Mouse (Mus musculus) megakaryocyte, embryonic 14.5 days (primary cell): Measurements from ENCODE around the gene Il17rb.

ENCODE experiments used
- FLI1 ChIP-seq: IDR thresholded peaks from 2 replicates; pipeline ENCODE4 v1.6.1; 2012; ENCODE audit warnings: low read length, inconsistent platforms, mixed read lengths
- GATA1 ChIP-seq: IDR thresholded peaks from 3 replicates; pipeline ENCODE4 v1.6.1; 2012; ENCODE audit warnings: mixed read lengths, low read length, inconsistent platforms, borderline replicate concordance

- no peak for TF ChIP-seq GATA1
- no peak for TF ChIP-seq FLI1
Observed at GRCm38 (mm10) chr14:29994976-29995375, 13.7 kb downstream of the Il17rb start.
